Mouse (Mus musculus) left cerebral cortex, postnatal 14 days (tissue): ENCODE results near the gene Ddx21. TPM values are rescaled to one million over a fixed set of nuclear protein-coding genes. Genes with fewer than 3 reads are reported as not detected.
A peak's percentile ranks its signal among the peaks of the same experiment; 100 is the strongest.

Source experiments
- DNase-seq, 2 experiments: peaks; one replicate each; pipeline ENCODE4 v3.0.0; 2021 to 2022; ENCODE audit warnings: low spot score in 2 of 2, mixed read lengths in 1 of 2
- intact Hi-C: fragments of 180-260 bp; cut with DNase I; formaldehyde crosslinking; loops from one replicate; pipeline ENCODE4 v1.15.1; 2025
- total RNA-seq, 2 experiments: library from RNA; stranded (reverse); gene quantifications; 2 replicates each; pipeline ENCODE4 v1.2.3; 2021

Gene Ddx21
- total RNA-seq, 2 experiments from 2014 or later = 23.6 to 24.0 TPM

DNA sequence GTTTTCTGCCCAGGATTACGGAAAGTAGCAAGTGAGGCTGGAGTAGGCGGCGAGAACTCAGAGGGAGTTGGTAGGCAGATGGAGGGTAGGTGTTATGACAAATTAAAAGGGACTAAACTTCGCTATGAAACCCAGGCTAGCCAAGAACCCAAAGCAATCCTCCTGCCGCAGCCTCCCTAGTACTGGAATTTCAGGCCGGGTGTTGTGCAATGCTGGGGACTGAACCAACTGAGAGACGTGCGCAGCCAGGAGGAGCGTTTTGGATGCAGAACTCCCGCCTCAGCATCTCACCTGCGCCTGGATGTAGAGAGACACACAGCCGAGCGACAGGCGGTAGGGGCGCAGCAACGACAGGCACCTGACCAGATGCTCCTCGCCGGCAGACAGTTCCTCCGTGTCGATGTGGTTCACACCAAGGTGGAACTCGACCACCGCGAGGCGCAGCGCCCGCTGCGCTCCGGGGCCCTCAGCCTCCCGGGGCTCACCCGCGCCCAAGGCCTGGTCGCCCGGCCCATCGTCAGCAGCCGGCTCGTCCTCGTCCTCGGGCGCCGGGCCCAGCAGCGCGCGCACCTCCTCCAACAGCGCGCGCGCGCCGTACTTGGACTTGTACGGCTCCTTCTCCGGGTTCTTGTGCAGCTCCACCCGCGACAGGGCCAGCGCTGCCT is 24.3 kb downstream of the Ddx21 start:
- DNase-seq = peak; percentile 35 to 40
- intact Hi-C loops = no loop called here

DNA sequence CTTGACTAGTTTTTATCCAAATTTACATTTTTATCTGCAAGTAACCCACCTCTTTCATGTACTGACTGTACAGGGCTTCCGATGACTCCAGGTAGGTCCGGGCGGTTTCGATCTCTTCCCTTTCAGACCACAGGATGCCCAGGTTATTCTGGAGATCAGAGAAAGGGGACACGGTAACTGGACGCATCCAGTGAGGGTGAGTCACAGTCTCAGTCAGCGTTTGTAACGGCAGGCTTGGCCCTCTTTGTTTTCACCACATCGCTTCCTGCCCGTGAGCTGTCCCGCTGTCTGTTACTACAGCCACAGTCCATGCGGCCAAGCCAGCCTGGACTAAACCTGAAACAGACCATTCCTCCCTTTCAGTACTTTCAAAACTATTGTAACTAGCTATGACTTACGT is 27.1 kb downstream of the Ddx21 start:
- intact Hi-C loops = no loop called here
- no peak for DNase-seq

GRCm38 (mm10) chr10:62570126-62570871 is 31.8 kb downstream of the Ddx21 start:
- intact Hi-C loops = no loop called here

GRCm38 (mm10) chr10:62568861-62569260 is 33.2 kb downstream of the Ddx21 start:
- DNase-seq = no peak
- intact Hi-C loops = no loop called here

More at GRCm38 (mm10) chr10:62570126-62570871, 31.8 kb downstream of the Ddx21 start:
- no peak for DNase-seq

DNA sequence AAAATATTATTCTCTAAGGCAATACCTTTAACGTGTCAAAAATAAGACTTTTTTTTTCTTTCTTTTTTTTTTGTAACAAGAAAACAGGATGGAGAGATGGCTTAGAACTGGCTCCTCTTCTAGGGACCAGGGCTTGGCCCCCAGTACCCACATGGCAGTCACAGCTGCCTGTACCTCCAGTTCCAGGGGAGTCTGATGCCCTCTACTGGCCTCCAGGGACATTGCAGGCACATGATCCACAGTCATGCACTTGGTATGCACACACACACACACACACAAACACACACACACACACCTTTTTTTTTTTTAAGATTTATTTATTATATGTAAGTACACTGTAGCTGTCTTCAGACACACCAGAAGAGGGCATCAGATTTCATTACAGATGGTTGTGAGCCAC is 44.3 kb downstream of the Ddx21 start:
- no peak for DNase-seq
- intact Hi-C loops = no loop called here

DNA sequence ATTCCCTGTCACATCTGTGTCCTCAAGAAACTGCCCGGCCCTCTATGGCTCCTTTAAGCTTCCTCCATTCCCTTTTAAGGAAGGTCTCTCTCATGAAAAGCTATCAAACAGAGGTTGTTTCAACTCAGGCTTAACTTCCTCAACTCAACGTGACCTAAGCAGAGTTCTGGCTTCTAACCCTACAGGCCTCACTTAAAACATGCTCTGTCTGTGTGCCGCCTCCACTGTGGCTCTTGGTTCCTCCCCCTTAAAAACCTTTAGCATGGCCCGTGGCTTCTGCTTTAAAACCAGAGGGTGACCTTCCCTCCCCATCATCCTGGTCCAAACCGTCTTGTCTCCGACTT is 45.6 kb downstream of the Ddx21 start:
- intact Hi-C loops = no loop called here
- no peak for DNase-seq

GRCm38 (mm10) chr10:62555705-62556557 is 46.1 kb downstream of the Ddx21 start:
- intact Hi-C loops = no loop called here
- DNase-seq = no peak

- intact Hi-C loops = no loop called here
- DNase-seq = no peak
Observed at GRCm38 (mm10) chr10:62553611-62554091, 48.4 kb downstream of the Ddx21 start.

DNA sequence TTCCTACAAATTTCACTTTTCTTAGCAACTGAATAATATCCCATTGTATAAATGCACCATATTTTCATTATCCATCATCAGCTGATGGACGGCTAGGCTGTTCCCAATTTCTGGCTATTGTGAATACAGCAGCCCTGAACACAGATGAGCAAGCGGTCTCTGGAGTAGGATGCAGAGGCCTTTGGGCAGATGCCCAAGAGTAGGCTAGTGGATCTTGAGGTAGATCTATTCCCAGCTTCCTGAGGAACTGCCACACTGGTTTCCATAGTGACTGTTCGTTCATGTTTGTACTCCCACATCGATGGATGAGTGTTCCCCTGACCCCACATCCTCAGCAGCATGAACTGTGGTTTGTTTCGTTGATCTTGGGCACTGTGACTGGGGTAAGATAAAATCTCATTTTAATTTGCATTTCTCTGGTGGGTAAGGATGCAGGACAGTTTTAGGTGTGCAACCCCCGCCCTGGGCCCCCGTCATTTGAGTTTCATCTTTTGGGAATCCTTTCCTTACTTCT is 51.2 kb downstream of the Ddx21 start:
- intact Hi-C loops = no loop called here
- peak in 1 of 2 experiments; percentile 40 for DNase-seq

- DNase-seq = peak; percentile 59 to 71
- intact Hi-C loops = loop anchor here (1.0 kb wide), 1 partner anchor 49 kb away; no protein-coding TSS in a partner anchor
Observed at GRCm38 (mm10) chr10:62549523-62550166, 52.4 kb downstream of the Ddx21 start.

DNA sequence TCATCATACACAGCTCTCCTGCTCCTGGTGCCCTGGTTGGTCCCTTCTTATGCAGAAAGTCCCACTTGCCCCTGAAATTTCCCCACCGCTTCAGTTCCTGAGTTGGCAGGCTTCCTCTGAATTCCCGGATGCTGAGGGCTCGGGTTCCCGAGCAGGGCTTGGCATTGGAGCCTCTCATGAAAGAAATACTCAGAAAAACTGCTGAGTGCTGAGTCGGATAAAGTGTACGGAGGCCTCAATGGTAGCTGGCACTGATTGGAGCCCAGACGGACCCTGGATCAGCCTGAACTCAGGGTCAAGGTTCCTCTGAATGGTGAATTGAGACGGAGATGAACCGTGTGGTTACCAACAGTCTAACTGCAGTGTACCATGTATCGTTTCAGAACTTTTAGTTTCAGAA is 55.6 kb downstream of the Ddx21 start:
- no peak for DNase-seq
- intact Hi-C loops = no loop called here

GRCm38 (mm10) chr10:62545759-62546158 is 56.3 kb downstream of the Ddx21 start:
- intact Hi-C loops = no loop called here

GRCm38 (mm10) chr10:62544316-62544715 is 57.8 kb downstream of the Ddx21 start:
- no peak for DNase-seq
- intact Hi-C loops = no loop called here

More at GRCm38 (mm10) chr10:62545759-62546158, 56.3 kb downstream of the Ddx21 start:
- no peak for DNase-seq

DNA sequence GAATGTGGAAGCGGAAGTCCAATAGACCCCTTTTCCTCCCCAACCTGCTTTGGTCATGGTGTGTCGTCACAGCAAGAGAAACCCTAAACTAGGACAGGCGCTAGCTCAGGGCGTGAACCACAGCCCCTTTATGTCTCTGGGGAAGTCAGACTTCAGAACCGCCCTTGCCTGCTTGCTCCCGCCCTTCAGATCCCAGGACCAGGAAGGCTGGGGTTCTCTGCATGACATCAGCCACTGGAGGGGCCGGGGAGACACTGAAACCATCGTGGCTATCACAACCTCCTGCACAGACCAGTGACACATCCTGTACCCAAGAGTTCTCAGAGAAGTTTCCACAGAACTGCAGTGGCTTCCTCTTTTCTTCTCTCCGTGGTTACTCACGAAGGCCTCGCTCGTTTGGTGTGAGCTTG is 58.7 kb downstream of the Ddx21 start:
- peak in 1 of 2 experiments; percentile 37 for DNase-seq

GRCm38 (mm10) chr10:62542928-62543327 is 59.2 kb downstream of the Ddx21 start:
- no peak for DNase-seq
- intact Hi-C loops = no loop called here

More for the DNA sequence above, 58.7 kb downstream of the Ddx21 start:
- intact Hi-C loops = no loop called here

GRCm38 (mm10) chr10:62542507-62542906 is 59.6 kb downstream of the Ddx21 start:
- intact Hi-C loops = no loop called here
- DNase-seq = no peak

GRCm38 (mm10) chr10:62541499-62541898 is 60.6 kb downstream of the Ddx21 start:
- intact Hi-C loops = no loop called here
- no peak for DNase-seq

DNA sequence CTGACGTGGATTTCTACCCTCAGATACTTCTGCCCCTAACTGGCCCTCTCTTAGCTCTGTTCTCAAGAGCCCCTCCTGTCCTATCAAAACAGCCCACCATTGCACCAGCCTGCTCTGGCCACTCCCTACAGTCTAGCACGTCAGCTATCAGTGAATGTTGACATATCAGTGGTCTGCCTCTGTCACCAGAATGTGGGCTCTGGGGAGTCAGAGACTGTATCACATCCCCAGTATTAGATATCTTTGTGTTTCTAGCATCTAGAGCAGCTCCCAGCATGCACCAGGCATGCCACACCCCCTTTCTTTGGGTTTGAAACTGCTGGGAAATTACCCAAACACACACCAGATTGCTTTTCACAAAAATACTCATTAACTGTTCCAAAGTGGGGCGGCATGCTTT is 61.3 kb downstream of the Ddx21 start:
- DNase-seq = no peak
- intact Hi-C loops = no loop called here

DNA sequence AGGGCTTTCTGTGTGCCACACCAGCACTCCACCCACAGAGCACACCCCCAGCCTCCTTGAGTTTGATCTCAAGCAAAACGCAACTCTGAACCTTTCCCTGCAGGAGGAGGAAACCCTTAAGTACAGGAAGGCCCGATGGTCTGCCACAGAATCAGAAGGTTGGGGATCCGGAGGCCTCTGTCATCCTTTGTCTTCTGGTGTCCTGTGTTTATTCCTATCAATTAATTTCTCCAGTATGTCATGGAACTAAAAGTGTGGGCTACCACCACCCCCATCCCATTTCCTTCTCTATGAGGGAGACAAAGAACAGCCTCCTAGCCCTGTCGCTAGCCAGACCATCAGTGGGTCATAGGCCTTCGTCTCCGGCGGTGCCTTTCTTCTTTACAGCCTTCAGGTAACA is 67.6 kb downstream of the Ddx21 start:
- intact Hi-C loops = no loop called here
- no peak for DNase-seq
